Mouse (Mus musculus) lung, adult 18-20 months (tissue): Measurements from ENCODE around the gene Tmem201.
"Not testable (repeated sequence)": the region's sequence is repeated elsewhere in the genome, so short reads cannot be mapped to it uniquely, and the experiment has no call there.

ENCODE experiments used
- DNase-seq, 2 experiments: peaks; one replicate each; pipeline ENCODE4 v3.0.0; 2022; ENCODE audit warnings: mixed read lengths in 2 of 2

The Tmem201 gene

DNA sequence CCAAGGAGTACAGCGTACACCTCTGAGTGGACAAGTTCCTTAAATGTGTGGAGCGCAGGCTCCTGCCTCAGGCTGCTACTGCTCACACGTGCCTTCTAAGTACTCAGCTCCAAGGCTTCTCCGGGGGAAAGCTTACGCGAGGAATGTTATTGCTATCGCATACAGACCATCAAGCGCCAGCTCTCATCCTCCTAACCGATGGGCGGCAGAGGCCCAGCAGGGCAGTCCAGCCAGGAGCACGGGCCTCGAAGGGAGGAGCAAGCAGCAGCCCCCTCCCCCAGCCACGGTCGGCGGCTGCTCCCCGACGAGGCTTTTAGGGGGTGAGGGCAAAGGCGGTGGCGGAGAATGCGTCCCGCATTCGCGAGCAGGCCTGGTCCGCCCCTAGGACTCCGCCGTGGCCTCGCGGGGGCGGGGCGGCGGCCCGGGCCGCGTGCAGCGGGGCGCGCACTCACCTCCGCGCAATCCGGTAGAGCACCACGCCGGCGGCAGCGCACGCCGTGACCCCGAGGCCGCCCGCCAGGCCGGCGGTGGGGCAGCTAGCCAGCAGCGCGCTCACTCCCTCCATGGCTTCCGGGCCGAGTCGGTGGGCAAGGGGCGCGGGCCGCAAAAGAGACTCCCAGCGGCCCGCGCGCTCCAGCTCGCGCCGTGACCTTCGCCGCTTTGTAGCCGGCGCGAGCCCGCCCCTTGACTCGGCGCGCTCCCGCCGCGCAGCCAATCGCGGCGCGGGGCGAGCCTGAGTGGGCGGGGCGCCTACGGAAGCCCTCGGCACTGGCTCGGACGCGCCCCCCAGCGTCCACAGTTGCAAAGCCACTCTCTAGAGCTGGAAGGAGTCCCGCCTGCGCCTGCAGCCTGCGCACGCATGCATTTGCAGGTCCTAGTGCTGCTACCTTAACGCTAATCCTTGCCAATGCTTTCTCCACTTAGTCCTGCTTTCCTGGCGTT, at the start of gene Tmem201:
TSS of gene Tmem201 (minus strand) at position 662 of the 942 bp plus-strand sequence.
- peak; percentile 90 to 92 for DNase-seq

DNA sequence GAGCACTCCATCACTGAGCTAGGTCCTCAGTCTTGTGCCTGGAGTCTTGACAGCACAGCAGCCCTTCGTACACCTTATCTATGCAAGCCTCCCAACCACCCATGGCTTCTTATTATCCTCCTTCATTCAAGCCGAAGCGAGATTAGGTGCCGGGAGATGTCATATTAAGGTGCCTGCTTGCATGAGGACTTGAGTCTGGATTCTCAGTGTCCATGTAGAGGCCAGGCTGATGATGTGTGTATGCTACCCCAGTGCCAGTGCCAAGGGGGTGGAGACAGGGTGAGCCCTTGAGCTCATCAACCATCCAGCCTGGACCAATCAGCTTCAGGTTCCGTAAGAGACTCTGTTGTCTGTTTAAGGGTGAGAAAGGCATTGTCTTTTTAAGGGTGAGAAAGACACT, 47.1 kb upstream of the Tmem201 start:
- no peak for DNase-seq

DNA sequence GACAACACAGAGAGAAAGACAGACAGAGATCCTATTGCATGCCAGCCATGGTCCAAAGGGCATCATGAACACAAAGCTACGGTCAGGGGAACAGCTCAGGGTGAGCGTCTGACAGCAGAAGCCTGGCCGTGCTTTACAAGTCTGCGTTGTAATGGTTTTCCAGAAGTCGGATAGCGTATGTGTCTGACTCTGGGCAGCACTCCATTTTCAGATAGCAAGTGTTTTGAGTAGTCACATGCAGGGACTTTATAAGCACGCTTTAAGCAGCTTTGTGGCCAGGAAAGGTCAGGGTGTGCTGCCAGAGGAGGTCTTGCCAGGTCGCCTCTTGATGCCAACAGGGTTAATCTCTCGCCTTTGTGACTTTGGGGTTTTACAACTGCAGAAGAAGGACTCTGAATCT, 46.5 kb upstream of the Tmem201 start:
- DNase-seq, result peak; percentile 28 to 45

DNA sequence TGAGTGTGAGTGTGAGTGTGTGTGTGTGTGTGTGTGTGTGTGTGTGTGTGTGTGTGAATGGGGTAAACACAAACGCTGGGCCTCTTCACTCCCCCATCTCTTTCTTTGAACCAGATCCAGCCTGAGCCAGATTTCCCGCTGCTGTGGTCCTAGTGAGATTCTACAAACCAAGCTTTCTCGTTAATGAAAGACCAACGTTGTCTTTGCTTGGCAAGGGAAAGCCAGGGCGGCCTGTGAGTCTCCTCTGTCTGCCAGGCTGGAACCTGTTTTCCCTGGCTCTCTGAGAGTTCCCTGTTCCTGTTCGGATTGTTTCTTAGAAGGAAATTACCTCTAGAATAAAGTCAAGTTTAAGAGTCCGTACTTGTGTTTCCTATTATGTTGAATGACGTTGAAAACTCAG, 45.1 kb upstream of the Tmem201 start:
- DNase-seq, result no peak

DNA sequence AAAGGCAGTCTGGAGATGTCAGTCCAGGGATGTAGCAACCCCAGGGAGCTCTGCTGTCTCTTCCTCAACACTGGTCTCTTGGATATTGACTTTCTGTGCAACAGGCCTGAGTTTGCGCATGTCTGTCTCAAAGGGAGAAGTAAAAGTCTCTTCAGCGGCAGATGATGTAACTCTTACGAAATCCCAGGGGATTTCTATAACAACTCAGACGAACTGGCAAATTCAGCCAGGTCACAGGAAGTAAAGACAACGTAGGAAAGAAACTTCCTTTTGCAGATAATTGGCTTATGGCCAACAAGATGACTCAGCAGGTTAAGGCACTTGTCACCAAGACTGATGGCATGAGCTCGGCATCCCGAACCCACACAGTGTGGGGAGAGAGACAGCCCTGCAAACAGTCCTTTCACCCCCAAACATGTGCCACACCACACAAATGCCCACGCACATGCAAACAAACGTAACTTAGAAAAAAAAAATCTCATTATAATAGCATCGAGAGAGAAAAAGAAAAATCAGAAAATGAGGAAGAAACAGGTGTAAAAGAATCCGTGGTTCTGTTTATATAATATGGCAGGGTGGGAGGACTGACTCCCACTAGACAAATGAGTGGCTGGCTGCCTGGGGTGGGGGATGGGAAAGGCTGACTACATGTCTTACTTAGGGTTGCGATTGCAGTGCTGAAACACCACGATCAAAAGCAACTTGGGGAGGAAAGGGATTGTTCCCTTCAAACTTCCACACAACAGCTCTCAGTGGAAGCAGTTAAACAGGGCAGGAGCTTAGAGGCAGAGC, 42.9 kb upstream of the Tmem201 start:
- peak; percentile 66 to 82 for DNase-seq

DNA sequence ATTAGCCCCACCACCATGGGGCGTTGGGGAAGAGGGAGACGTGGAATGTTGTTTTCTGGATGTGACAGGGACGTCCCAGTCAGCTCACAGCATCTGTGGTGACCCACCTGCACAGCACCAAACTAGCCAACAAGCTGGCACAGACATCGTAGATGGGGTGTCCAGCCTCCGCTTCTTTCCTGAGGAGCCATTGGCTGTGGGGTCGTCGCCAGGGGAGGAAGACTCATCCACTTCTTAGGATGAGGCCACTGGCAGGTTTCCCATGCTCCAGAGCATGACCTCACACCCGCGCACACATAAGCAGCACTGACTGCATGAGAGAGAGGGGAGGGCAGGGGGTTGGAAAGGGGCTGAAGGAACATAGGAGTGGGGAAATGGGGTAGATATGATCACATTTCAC, 42.1 kb upstream of the Tmem201 start:
- no peak for DNase-seq

DNA sequence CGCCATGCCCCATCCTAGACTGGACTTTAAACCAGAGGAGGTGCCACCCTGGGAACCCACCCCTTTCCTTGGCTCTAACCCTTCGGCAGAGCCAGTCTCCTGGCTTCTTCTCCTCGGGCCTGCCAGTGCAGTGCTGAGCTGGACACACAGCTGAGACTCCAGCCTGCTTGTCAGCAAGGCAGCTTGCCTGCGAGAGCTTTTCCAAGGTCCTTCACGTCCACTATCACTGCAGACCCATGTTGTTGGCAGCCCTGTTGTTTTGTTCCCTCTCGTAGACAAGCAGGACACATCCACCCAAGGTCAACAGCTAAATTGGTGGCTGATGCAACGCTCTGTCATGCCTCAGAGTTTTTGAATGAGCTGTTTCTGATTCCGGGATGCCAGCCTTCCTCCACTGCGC, 39.3 kb upstream of the Tmem201 start:
- no peak for DNase-seq

DNA sequence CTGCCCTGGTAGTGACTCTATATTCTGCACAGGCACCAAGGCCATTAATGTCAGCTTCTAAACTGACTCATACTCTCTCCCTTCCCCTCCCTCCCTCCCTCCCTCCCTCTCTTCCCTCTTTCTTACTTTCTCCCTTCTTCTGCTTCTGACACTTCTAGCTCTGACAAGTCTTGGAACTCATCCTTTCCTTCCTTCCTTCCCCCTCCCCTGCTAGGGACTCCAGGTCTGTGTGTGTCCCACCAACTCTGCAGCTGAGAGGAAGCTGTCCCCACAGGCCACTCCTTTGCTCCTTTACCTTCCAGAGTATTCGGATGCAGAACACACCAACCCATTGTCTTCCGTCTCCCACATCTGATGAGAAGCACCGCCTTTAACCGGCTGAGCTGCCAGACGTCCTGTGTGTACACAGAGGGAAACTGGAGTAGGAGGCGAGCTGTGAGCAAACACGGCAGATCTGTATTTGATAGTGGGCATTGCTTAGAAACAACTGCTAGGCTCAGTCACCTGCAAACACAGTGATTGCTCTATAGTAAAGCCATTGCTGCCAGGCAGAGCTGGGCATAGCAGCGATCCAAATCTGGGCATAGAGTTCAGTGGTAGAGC, 38.0 kb upstream of the Tmem201 start:
- peak in 1 of 2 experiments; percentile 52 for DNase-seq

DNA sequence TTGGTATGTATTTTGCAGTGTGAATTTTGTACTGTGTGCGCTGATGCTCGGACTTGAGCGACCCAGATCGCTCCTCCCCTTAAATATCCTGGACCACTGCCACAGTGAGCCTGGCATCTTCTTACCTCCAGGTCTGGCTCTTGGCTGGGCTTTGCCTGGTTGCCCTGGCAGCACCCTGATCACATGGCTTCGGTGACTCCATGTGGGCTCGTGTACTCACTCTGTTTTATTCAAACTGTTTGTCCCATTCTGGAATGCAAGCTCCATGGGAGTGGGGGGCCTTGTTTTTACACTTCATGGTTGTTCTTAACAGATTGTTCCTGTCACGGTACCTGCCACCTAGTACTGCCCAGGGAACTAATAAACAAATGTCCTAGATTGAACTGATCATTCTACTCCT, 37.5 kb upstream of the Tmem201 start:
- DNase-seq, result peak; percentile 65 to 79

DNA sequence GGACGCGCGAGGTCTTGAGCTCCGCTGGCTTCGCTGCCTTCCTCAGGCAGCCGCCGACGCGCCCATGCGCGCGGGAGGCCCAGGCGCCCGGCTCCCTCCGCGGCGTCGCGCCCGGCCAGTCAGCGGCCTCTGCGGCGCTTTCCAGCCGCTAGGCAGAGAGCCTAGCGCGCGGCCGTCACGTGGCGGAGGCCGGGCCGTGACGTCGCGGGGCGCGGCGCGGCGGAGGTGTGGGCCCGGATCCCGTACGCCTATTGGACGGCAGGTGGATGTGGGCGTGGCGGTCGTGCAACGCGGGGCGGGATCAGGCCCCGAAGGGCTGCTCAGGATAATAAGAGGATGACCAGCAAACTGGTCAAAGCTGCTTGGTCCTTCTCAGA, 36.2 kb upstream of the Tmem201 start, which contains the start of gene Slc25a33:
TSS of gene Slc25a33 (minus strand) at position 184 of the 377 bp plus-strand sequence.
- peak; percentile 95 to 97 for DNase-seq

DNA sequence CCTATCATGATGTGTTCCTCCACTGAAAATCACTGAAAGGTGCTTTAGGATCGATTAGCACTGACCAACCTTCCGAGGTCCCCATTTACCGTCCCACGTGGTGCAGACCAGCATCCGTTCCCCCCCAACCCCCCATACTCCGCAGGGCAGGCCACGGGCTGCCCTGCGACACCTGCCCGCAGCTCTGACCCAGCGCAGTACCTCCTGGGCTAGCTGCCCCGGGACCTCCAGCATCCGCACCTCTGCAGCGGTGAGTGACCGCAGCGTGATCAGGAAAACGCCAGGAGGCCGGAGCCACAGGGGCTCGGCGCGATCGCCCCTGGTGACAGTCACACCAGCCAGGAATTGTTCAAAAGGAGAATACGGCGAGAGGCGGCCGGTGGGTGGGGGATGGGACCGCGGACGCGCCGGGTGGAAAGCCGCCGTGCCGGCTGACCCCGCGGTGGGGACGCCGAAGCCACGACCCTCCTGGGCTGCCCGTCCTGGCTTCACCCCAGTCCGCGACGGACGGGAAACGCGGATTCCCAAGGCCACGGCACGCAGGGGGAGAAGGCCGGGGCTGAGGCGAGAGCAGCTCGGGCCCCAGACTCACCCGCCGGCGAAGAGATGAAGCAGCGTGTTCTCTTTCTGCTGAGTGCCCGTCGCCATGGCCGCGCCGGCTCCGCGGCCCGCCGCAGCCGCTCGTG, 35.7 kb upstream of the Tmem201 start:
- peak in 1 of 2 experiments; percentile 37 for DNase-seq

DNA sequence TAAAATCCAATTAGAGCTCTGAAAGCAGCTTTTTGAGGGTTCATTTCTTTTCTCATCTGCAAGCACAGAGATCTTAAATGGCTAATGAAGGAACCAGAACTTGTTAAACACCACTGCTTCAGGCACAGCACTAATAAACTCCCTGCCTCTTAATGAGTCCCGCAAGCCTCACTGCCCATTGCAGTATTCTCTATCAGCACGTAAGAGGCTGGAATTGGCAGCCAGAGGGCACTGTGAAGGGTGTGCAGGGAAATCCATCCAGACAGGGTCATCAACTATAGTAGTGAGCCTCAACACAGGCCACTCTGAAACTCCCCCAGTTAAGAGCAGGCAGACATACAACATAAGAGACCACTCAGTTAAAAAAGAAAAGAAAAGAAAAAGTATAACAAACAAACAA, 34.5 kb upstream of the Tmem201 start:
- peak in 1 of 2 experiments; percentile 64 for DNase-seq

DNA sequence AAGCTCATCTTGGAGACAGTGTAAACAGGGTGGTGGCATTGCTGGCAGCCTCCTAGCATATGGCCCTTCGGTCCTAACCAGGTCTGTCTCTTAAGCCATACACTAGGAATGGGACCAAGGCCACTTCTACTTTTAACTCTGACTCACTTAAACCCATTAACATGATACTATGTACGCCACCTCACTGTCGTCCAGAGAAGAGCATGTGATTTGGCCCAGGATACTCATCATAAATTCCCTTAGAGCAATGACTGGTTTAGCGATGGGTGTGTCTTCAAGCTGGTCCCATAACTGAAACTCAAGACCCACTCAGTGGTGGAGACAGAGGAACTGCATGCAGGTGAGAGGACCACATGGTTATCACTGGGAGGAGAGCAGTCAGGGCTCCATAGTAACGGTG, 27.4 kb upstream of the Tmem201 start:
- no peak for DNase-seq

DNA sequence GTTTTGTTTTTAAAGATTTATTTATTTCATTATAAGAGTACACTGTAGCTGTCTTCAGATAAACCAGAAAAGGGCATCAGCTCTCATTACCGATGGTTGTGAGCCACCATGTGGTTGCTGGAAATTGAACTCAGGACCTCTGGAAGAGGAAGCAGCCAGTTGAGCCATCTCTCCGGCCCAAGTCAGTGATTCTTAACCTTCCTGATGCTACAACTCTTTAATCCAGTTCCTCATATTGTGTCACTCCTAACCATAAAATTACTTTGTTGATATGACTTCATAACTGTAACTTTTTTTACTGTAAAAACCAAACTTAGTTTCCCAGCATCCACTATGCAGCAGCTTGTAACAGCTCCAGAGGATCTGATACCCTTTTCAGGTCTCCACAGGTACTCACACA, 25.5 kb upstream of the Tmem201 start:
- DNase-seq, result no peak

DNA sequence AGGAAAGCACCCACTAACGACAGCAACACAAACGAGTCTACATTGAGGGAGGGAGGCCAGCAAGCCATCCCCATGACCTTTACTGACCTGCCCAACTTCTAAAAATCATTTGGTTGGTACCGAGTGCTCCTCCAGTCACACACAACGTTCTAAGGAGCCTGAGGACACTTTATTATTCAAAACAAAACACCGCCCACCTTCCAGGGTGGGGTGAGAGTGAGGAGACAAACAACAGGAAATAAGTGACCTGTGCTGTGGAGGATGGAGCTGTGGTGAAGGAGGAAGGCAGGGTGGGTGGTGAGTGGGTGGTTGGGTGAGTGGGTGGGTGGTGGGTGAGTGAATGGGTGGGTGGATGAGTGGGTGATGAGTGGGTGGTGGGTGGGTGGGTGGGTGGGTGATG, 21.7 kb upstream of the Tmem201 start:
- no peak for DNase-seq

DNA sequence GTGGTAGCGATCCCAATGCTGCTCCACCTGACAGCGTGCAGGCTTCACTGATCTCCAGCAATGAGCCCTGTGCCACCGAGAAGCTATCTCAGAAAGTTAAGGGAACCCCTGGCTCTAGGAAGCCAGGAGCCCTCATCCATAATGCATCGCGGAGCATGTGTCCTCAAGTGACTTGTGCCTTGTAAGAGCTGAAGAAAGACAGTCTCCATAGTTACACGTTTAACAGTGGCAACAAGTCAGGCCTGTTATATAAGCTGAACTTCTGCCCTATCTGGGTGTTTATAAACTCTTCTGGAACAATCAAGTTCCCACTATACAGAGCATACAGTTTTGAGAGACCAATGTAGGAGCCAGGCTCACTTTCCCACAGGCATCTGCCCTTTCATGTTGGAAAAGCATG, 20.6 kb upstream of the Tmem201 start:
- peak in 1 of 2 experiments; percentile 32 for DNase-seq

DNA sequence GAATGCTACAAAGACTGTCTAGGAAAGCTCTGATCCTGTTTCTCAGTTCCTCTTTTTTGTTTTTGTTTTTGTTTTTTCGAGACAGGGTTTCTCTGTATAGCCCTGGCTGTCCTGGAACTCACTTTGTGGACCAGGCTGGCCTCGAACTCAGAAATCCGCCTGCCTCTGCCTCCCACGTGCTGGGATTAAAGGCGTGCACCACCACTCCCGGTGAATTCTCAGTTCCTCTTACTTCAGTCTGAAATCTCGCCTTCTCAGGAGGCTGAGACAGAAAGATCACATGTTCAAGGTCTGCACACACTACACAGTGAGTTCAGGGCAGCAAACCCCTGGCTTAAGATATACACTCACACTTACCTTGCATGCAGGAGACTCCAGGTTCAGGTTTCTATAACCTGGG, 18.7 kb upstream of the Tmem201 start:
- DNase-seq, result not testable (repeated sequence)

DNA sequence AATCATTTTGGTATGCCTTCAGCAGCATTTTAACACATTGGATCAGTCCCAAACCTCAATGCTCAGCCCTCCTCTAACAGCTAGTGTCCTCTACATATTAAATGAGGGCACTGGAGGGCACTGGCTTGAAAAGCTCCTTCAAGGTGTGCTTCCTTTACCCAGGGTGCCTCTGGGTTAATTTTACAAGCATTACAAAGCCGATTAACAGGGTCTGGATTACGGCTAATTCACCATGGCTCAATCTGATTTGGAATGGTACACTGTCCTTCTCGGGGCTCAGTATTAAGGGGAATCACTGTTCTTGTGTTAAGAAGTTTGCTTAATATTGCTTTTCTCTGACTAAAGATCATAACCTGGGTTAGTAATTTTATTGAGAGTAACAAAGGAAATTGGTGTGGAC, 15.0 kb upstream of the Tmem201 start:
- DNase-seq, result no peak

DNA sequence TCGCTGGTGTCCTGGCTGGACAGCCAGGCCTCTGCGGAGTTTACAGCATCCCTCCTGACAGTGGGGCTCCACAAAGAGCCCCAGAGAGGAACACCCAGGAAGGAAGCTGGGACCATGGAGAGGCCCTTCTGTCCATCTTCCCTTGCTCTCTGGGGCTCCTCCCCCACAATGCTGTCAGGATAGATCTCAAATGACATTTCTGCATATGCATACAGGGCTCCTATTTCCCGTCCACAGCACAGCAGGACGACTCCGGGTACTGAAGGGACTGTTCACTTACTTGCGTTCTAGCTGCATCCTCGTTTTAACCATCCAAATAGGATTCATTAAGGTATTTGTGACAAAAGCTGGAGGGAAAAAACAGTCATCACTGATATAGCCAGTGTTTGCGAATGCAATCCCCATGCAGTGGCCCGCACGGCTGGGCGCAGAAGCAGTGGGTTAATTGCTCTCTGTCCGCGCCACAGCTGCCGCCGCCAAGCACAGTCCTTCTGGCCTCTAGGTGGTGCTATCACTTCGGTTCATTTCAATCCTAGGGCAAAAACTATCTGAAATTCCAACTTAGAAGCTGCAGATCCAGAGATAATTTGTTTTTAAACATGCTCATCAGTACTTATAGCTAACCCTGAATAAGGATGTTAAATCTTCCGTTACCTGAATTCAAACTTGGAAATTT, 14.4 kb upstream of the Tmem201 start:
- peak in 1 of 2 experiments; percentile 60 for DNase-seq

DNA sequence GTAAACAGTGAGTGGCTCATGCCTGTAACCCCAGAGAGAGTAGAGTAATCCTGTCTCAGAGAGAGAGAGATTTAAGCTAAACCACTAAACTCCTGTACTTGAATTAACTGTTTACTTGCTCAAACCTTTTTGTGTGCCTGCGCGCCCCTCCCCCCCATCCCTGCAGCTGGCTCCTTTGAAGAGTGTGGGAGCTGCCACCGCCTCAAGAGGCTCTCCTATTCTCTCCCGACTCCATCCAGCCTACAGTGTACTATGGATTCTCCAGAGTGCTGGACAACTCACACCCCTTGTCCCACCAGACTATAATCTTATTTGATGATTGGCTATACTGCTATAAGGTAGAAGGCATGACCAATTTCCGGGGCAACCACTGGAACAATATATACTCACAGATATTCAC, 12.8 kb upstream of the Tmem201 start:
- DNase-seq, result no peak

DNA sequence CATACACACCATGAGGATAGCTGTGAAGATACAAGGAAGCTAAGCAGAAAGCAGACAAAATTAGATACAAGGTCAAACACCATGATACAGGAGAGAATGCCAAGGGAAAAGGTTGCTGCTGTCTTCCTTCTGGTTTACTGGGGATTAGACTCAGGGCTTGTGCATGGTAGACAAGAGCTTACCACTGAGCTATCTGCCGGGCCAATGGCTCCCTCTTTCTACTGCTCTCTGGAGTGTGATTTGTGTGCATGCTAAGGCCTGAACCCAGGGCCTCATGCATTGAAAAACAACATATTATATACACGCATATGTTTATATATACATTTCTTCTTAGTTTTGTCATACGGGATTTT, 11.8 kb upstream of the Tmem201 start:
- DNase-seq, result not testable (repeated sequence)

DNA sequence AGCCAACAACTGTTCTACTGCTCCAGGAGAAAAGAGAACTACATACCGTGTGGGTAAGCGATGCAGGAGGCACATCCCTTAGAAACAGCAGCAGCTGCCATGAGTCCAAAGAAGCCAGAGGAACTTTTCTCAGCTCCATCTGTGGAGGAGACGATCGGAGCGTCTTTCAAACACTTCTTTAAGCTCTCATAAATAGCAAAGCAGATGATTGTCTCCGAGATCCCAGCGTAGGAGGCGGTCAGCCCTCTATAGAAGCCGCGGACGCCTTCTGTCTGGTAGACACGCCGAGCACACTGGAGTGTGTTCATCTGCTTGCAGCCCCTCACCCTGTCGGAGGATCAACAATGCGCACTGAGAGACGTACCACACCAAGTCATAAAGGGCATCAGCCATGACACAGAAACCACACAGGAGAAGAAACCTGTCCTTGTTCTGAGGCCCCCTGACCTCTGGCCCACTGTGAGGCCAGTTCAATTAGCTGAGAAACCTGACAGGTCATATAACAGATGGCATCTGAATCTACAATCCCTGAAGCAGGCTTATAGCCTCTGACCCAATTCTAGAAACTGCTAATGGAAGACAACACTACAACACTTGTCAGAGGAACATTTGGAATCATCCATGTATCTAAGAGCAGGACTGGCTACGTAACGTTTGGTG, 11.3 kb upstream of the Tmem201 start:
- DNase-seq, result no peak
